Mouse (Mus musculus) C2C12 (cell line): ENCODE data around the gene Large2. TPM values are rescaled to one million over a fixed set of nuclear protein-coding genes. Genes with fewer than 3 reads are reported as not detected.

ENCODE experiments used
- H3K27me3 ChIP-seq: one replicate; pipeline ENCODE4 v1.6.1; 2011; ENCODE audit not compliant: control insufficient read depth, insufficient read depth, insufficient read length
- H3K36me3 ChIP-seq: one replicate; pipeline ENCODE4 v1.6.1; 2011; ENCODE audit not compliant: control insufficient read depth, insufficient read depth
- H3K4me3 ChIP-seq: one replicate; pipeline ENCODE4 v1.5.1; 2011; ENCODE audit warnings: mild to moderate bottlenecking, control low read depth; ENCODE audit not compliant: poor library complexity, insufficient read depth, severe bottlenecking
- H3K79me2 ChIP-seq: one replicate; pipeline ENCODE4 v1.6.1; 2011; ENCODE audit not compliant: control insufficient read depth, insufficient read depth
- H3K79me3 ChIP-seq: one replicate; pipeline ENCODE4 v1.6.1; 2011; ENCODE audit warnings: low read depth, control low read depth
- H3ac ChIP-seq: one replicate; pipeline ENCODE3; 2011; ENCODE audit warnings: low read depth; ENCODE audit not compliant: control insufficient read depth, insufficient read length
- CEBPB ChIP-seq: IDR thresholded peaks from one replicate; pipeline ENCODE4 v1.6.1; 2011; ENCODE audit warnings: low read depth, mild to moderate bottlenecking, control low read depth, moderate library complexity
- CTCF ChIP-seq: IDR thresholded peaks from one replicate; pipeline ENCODE4 v1.5.1; 2011; ENCODE audit not compliant: control insufficient read depth, insufficient read depth, insufficient read length
- FOSL1 ChIP-seq: IDR thresholded peaks from one replicate; pipeline ENCODE4 v1.8.0; 2011; ENCODE audit warnings: mild to moderate bottlenecking, low read length; ENCODE audit not compliant: poor library complexity, insufficient read depth, severe bottlenecking
- MAX ChIP-seq: IDR thresholded peaks from one replicate; pipeline ENCODE4 v1.6.1; 2011; ENCODE audit warnings: mild to moderate bottlenecking, control low read depth
- MYOD1 ChIP-seq: IDR thresholded peaks from one replicate; pipeline ENCODE4 v1.6.1; 2011; ENCODE audit warnings: low read depth; ENCODE audit not compliant: control insufficient read depth, insufficient read length
- MYOG ChIP-seq: IDR thresholded peaks from one replicate; pipeline ENCODE4 v1.6.1; 2011; ENCODE audit not compliant: control insufficient read depth, insufficient read length; ENCODE audit errors: extremely low read depth
- USF1 ChIP-seq: IDR thresholded peaks from one replicate; pipeline ENCODE4 v1.6.1; 2011; ENCODE audit warnings: low read depth, mild to moderate bottlenecking, control low read depth, moderate library complexity
- polyA plus RNA-seq: library from polyadenylated mRNA; unstranded; fragments of >200 nt; fragmentation: generic; extraction: Trizol; gene quantifications from one replicate; pipeline ENCODE4 v1.2.1, GENCODE M21; 2012; ENCODE audit warnings: missing spikeins

The Large2 gene
- polyA plus RNA-seq, 1 experiment = 0.13 TPM

DNA sequence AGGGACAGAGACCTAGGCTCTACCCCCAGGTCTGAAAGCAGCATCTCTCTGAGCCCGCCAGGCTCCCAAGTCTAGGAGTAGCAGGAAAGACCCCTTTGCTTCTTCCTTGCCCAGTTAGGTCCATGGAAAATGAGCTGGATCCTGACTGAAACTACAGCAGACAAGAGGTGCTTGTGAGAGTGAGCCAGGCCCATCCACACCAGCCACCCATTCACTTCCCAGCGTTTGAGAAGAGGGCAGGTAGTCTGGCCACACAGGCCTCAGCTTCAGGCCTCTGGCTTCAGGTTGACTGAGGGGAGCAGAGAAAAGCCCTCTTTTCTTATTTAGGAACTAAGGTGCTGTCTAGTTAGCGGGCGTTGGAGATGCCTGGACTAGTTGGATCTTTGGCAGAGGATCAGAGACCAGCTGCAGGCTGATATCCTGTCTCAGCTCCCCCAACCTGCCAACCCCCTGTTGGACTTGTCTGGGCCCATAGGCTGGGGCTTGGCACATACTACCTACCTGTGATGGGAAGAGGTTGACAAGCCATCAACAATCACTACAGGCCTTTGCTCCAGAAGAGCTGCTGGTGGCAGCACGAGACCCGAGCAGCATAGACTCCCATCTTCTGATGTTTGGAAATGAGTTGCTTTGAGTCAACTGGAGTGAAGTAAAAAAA, 12.0 kb downstream of the Large2 start:
- H3K27me3 ChIP-seq = no peaks in the 10 kb centered on the region
- peaks cover 5% of the 10 kb centered on the region for H3K36me3 ChIP-seq
- H3K79me3 ChIP-seq = no peaks in the 10 kb centered on the region
- H3K79me2 ChIP-seq = no peaks in the 10 kb centered on the region
- no peak overlapping the region for H3K4me3 ChIP-seq
- TF ChIP-seq FOSL1 = no peak
- TF ChIP-seq CEBPB = no peak
- no peak for TF ChIP-seq MYOG
- TF ChIP-seq USF1 = no peak
- no peak for TF ChIP-seq CTCF
- no peak for TF ChIP-seq MYOD1
- no peak for TF ChIP-seq MAX
- H3ac ChIP-seq = no peak overlapping the region

DNA sequence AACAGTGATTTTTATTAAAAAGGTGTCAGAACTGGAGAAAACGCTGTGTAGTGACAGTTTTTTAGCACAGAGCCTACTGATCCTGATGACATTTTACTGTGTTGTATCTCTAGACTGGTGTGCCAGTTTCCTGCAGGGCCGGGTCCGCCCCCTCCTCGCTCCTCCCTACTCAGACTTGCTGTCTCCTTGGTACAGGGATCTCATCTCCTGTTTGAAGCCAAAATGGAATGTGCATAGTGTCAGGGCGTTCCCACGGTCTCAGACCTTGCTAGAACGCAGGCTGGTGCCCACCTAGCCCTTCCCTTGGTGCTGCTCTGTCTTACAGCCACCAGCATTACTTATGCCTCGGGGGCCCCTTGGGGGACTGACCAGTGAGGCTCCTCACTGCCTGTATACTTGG, 12.9 kb downstream of the Large2 start:
- Histone ChIP-seq H3K27me3 (no peaks in the 10 kb centered on the region), H3K36me3 (peaks cover 9% of the 10 kb centered on the region), H3K79me2 (no peaks in the 10 kb centered on the region), H3K4me3 (no peak overlapping the region), H3K79me3 (no peaks in the 10 kb centered on the region), H3ac (no peak overlapping the region)
- TF ChIP-seq MYOG (no peak), CEBPB (no peak)

DNA sequence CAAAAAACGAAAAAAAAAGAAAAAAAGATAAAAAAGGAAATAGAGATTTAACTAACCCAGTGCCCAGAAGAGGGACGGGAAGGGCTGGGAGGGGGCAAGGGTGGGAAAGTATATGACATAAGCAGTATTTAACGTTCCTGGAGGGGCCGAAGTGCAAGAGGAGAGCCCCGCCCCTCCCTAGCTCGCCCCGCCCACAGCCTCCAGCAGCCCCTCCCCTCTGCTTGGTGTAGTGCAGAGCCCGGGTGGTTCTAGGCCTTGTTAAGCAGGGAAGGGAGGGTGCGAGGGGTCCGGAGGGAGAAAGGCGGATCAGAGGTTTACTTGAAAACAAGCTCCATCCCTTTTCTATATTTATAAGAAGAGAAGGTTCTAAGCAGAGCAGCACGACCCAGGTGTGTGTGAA, 13.8 kb downstream of the Large2 start:
- Histone ChIP-seq H3ac (no peak overlapping the region), H3K27me3 (no peaks in the 10 kb centered on the region), H3K36me3 (peaks cover 12% of the 10 kb centered on the region), H3K4me3 (no peak overlapping the region), H3K79me3 (no peaks in the 10 kb centered on the region), H3K79me2 (no peaks in the 10 kb centered on the region)
- TF ChIP-seq MAX (no peak), CTCF (no peak), MYOD1 (no peak), MYOG (no peak), CEBPB (no peak), USF1 (no peak), FOSL1 (no peak)

DNA sequence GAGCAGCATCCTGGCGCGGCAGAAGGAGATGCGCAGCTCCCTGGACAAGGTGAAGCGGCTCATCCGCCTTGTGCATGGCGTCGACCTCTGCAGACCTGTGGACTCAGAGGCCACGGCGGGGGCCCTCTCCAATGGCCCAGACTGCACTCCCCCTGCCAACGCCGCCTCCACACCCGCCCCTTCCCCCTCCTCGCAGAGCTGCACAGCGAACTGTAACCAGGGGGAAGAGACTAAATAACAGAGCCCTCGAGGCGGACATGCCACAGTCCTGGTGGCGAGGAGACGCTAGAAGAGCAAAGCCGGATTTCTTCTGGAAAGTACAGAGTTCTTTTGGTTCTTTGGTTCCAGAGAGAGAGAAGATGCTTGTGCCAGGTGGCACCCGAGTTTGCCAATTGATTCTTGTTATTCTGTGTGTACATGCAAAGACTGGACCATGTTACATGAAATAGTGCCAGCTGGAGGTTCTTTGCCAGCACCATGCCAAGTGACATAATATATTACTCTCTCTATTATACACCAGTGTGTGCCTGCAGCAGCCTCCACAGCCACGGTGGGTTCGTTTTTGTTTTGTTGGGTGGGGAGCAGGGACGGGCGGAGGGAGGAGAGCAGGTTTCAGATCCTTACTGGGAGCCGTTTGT, 14.4 kb downstream of the Large2 start:
- H3K79me2 ChIP-seq = no peaks in the 10 kb centered on the region
- H3K4me3 ChIP-seq = no peak overlapping the region

DNA sequence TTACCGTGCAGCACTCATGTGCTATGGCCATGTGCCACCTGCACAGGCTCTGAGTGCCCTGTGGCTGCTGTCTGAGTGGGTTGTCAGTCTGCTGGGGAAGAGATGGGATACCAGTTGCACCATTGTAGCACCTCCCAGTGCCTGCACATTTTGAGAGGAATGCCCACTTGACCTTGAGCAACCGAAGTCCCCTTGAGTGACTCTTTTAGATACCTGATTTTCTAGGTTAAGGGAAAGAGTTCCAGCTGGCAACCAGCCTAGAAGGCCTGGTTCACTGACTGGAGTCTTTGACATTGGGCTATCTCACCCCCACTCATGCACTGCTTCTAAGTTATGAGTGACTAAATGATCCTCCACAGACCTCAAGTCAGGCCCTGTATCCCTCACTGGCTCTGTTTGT, 15.4 kb downstream of the Large2 start:
- Histone ChIP-seq H3K79me2 (no peaks in the 10 kb centered on the region), H3K27me3 (no peaks in the 10 kb centered on the region), H3K36me3 (peaks cover 12% of the 10 kb centered on the region), H3K79me3 (no peaks in the 10 kb centered on the region), H3K4me3 (no peak overlapping the region), H3ac (no peak overlapping the region)
- TF ChIP-seq MYOG (no peak), FOSL1 (no peak), USF1 (no peak), MAX (no peak), CTCF (no peak), MYOD1 (no peak), CEBPB (no peak)

More for the DNA sequence above, 14.4 kb downstream of the Large2 start:
- Histone ChIP-seq H3K79me3 (no peaks in the 10 kb centered on the region), H3K27me3 (no peaks in the 10 kb centered on the region), H3K36me3 (peaks cover 12% of the 10 kb centered on the region), H3ac (no peak overlapping the region)
- TF ChIP-seq MYOD1 (no peak), MAX (no peak), FOSL1 (no peak), MYOG (no peak), CEBPB (no peak), CTCF (no peak), USF1 (no peak)

DNA sequence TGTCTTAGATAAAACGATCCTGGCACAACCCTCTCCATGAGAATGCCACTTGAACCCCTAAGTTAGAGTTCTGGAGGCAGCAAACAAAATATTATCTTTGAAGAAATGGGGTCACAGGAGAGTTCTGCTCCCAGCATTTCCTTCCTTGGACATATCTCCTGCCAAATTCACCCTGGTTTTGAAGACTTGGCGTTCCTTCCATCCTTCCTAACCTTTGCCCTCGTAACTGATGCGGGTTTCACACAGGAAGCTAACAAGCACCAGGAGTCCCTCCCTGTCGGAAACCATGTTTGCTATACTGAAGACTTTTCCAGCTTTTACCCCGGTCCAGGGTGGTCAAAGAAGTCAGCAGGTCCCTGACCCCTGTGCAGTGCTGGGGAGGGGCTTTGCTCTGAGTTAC, 20.4 kb downstream of the Large2 start:
- Histone ChIP-seq H3ac (no peak overlapping the region), H3K79me3 (no peaks in the 10 kb centered on the region), H3K79me2 (no peaks in the 10 kb centered on the region), H3K36me3 (peaks cover 14% of the 10 kb centered on the region), H3K27me3 (no peaks in the 10 kb centered on the region), H3K4me3 (no peak overlapping the region)
- no peak for TF ChIP-seq MYOG
- no peak for TF ChIP-seq CEBPB
